Mouse (Mus musculus): ENCODE measurements around the gene Nudcd3.

Nudcd3 gene

GRCm38 (mm10) chr11:6178673-6179166 is 21.5 kb downstream of the Nudcd3 start:
- no peak for DNase-seq (ENCODE audit: low spot score in 2 of 2)

GRCm38 (mm10) chr11:6177781-6178420 is 22.3 kb downstream of the Nudcd3 start:
- no peak for DNase-seq (ENCODE audit: low spot score in 2 of 2)

DNA sequence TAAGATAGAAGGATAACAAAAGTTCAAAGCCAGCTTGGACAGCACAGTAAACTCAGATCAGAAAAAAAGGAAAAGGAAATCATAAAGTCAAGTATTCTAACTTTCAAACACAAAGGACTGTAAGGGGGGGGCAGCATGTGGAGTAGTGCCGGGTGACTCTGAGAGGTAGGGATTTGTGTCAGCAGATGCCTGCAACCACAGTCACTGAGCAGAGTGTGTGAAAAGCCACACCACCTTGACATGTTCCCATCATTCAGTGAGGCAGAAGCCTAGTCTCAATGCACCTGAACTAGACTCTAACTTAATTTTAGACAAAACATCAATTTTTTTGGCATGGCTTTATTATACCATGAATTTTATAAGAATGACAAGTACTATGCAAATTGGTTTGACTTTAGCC is 24.7 kb downstream of the Nudcd3 start:
- no peak for DNase-seq (ENCODE audit: low spot score in 2 of 2)

DNA sequence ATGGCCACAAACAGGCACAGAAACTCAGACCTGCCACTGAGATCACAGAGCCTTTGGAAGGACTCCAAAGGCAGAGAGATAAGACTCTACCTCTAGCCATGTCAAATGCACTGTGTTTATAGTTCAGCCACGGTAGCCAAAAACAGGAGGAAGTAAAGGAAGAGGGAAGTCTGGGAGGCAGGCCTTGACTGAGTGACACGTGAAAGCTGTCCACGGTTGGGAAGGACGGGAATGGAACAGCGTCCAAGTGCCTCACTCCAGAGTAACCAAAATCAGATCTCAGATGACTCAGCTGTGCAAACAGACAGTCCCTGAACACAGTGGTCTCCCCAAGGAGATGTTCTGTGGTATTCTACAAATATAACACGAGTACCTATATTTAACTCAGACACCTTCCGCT is 25.5 kb downstream of the Nudcd3 start:
- no peak for DNase-seq (ENCODE audit: low spot score in 2 of 2)

DNA sequence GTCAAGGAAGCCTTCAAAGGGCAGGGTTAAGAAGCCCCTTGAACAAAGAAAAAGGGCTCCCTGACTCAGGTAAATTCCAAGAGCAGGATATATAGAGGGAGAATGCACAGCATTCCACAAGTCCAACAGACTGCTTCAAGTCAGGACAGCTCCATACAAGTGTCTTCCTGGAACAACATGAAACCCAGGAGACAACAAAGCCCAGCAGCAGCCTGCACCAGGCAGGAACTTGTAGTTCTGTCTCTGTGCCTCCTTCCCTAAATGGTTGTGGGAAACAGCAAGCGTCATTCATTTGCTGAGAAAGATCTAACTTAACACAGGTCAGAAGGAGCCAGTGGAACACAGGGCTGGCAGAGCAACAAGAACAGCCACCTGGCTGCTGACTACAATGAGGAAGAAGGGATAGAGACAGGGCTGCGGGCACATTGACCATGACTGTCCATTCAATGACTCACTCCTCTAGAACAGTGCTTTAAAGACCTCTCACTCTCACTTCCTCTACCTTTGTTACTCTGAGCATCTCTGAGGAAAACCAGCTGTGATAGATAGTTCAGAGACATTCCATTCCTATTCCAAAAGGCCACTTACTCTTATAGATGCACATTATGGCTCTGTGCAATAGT is 31.1 kb downstream of the Nudcd3 start:
- no peak for DNase-seq (ENCODE audit: low spot score in 2 of 2)

DNA sequence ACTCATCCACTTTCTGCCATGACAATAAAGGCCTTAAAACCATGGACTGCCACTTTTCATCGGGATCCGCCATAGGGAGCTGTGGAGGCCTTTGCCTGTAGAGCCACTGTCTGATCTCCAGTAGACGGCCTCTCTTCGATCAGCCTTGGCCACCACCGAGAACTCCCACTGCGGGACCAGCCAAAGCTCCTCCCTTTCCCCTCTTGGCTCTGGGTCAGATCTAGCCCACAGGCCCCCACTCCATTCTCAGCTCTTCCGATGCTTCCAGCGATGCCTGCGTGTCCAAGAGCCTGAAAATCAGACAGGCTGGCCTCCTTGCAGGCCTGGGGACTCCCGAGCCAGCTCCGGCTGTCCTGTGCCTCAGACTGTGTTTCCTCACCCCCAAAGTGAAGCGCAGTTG is 33.9 kb downstream of the Nudcd3 start:
- DNase-seq (ENCODE audit: low spot score in 2 of 2) = no peak

GRCm38 (mm10) chr11:6165391-6166081 is 34.7 kb downstream of the Nudcd3 start:
- no peak for DNase-seq (ENCODE audit: low spot score in 2 of 2)

DNA sequence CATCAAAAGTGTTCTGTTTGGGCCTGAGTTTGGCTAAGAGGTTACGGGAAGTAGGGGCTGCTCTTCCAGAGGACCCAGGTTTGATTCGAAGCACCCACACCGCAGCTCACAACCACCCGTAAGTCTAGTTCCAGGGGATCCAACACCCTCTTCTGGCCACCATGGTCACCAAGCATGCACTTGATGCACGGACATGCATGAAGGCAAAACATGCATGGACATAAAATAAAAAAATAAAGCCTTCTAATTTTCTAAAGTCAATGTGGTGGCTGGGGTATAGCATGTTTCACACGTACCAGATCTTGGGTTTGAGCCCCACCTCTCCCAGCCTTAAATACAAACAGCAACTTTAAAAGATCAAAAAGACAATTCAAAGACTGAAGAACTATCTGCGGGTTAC is 35.4 kb downstream of the Nudcd3 start:
- DNase-seq (ENCODE audit: low spot score in 2 of 2) = no peak

DNA sequence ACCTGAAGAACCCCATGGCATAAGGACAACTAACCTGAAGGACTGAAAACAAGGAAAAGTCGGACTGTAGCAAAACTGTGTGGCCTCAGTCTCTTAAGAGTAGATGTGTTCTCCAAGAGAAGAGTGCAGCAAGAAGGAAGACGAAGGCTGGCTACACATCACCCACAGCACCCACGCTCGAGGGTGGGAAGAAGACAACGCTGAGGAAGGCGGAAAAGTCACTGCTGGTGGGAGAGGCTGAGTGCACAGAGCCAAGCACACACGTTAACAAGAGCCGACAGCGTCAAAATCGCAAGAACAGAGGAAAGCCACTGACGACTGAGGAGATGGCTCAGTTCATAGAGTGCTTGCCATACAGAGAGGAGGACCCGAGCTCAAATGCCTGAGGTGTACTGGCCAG is 36.5 kb downstream of the Nudcd3 start:
- DNase-seq (ENCODE audit: low spot score in 2 of 2) = no peak

- DNase-seq (ENCODE audit: low spot score in 2 of 2) = no peak
Observed at GRCm38 (mm10) chr11:6163062-6163461, 37.2 kb downstream of the Nudcd3 start.

GRCm38 (mm10) chr11:6161549-6161948 is 38.7 kb downstream of the Nudcd3 start:
- DNase-seq (ENCODE audit: low spot score in 2 of 2) = no peak

- DNase-seq (ENCODE audit: low spot score in 2 of 2) = no peak
Observed at GRCm38 (mm10) chr11:6160663-6161271, 39.4 kb downstream of the Nudcd3 start.

- no peak for DNase-seq (ENCODE audit: low spot score in 2 of 2)
Observed at GRCm38 (mm10) chr11:6159704-6160275, 40.4 kb downstream of the Nudcd3 start.

- DNase-seq (ENCODE audit: low spot score in 2 of 2) = no peak
Observed at GRCm38 (mm10) chr11:6158515-6158914, 41.7 kb downstream of the Nudcd3 start.

DNA sequence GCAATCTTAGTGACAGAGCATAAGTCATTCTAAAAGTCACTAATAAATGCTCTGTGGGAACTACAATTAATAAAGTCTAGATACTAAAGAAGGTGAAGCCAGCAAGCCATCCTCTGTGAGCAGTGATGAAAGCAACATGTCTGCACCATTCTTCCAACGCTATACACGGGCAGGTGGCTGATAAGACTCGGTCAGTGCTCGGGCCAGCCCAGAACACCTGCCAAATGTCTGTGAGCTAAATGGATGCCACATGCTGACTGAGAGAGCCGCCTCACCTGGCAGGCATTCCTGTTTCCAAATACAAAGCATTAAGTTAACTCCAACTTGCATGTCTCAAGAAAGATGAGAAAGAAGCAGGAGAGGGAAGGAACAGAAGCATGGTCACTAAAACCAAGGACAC is 43.1 kb downstream of the Nudcd3 start:
- DNase-seq (ENCODE audit: low spot score in 2 of 2) = no peak

- no peak for DNase-seq (ENCODE audit: low spot score in 2 of 2)
Observed at GRCm38 (mm10) chr11:6156651-6157050, 43.6 kb downstream of the Nudcd3 start.

GRCm38 (mm10) chr11:6154211-6154701 is 46.0 kb downstream of the Nudcd3 start:
- DNase-seq (ENCODE audit: low spot score in 2 of 2) = no peak

GRCm38 (mm10) chr11:6152864-6153263 is 47.4 kb downstream of the Nudcd3 start:
- no peak for DNase-seq (ENCODE audit: low spot score in 2 of 2)

DNA sequence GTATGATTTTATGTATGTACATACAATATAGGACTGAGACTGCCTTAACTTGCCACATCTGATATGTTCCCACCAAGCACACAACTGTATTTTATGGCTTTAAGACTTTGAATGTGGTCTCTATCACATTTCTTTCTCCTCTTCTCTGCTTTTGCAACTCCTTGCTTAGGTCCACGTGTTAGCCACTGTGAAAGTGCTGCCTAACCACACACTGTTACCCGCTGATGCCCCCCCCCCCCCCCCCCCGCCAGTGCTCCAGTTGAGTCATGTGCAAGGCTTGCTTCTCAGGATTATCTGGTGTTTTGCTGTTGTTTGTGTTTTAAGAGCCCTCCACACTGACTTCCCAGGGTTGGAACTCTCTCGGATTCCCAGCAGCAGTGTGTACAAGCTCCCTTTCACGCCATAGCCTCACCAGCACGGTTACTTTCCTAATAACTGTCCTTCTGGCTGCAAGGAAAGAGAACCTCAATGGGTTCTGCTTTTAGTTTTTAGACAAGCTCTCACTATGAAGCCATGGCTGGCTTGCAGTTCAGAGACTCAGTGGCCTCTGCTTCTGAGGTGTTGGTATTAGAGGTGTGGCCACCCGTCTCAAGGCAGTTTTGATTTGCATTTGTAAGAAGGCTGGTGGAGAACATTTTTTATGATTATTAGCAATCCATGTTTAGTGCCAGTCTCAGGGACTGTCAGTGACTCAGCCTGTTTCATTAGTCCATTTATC is 61.8 kb downstream of the Nudcd3 start:
- DNase-seq (ENCODE audit: low spot score in 2 of 2) = no peak

- no peak for DNase-seq (ENCODE audit: low spot score in 2 of 2)
Observed at GRCm38 (mm10) chr11:6132886-6133285, 67.3 kb downstream of the Nudcd3 start.

- no peak for DNase-seq (ENCODE audit: low spot score in 2 of 2)
Observed at GRCm38 (mm10) chr11:6130578-6130977, 69.6 kb downstream of the Nudcd3 start.

Data from urinary bladder, adult 18-20 months (tissue).